Mouse (Mus musculus) embryonic stem cell, embryonic (primary cell): ENCODE measurements around the gene Ntrk2.

Experiments used
- CTCF ChIA-PET, 4 experiments: fragments of 300-600 bp in 2 of 4; fragments of 350-600 bp in 2 of 4; sonication (Branson Sonifier 250); formaldehyde crosslinking; loops; one replicate each; lab custom pipeline; 2022; ENCODE audit warnings: inconsistent platforms in 2 of 4; lab: Charles Lee
- POLR2A ChIA-PET, 4 experiments: fragments of 300-600 bp in 2 of 4; fragments of 350-600 bp in 2 of 4; sonication (Branson Sonifier 250); formaldehyde crosslinking; loops; one replicate each; lab custom pipeline; 2022; ENCODE audit warnings: antibody characterized with exemption in 4 of 4, inconsistent platforms in 1 of 4; lab: Charles Lee

Gene Ntrk2

GRCm38 (mm10) chr13:59176485-59176884 is 370.1 kb downstream of the Ntrk2 start:
- POLR2A ChIA-PET: no interaction called here
- CTCF ChIA-PET: no interaction called here

- ChIA-PET POLR2A (no interaction called here), CTCF (no interaction called here)
These were observed 370.6 kb downstream of the Ntrk2 start for GRCm38 (mm10) chr13:59177003-59177402.

GRCm38 (mm10) chr13:59179986-59180385 is 373.6 kb downstream of the Ntrk2 start:
- ChIA-PET CTCF (no interaction called here), POLR2A (no interaction called here)

- ChIA-PET POLR2A (no interaction called here), CTCF (no interaction called here)
These were observed 374.4 kb downstream of the Ntrk2 start for GRCm38 (mm10) chr13:59180781-59181180.

- ChIA-PET POLR2A (interaction anchor here in 1 of 4 experiments (0.6 kb wide), 1 partner anchor 570 kb away, joined by 4 read pairs; no protein-coding TSS in a partner anchor), CTCF (interaction anchor here in 1 of 4 experiments (0.9 to 1.0 kb wide), 2 partner anchors 216 to 457 kb away, joined by 3 to 5 read pairs; no protein-coding TSS in a partner anchor)
These were observed 375.0 kb downstream of the Ntrk2 start for GRCm38 (mm10) chr13:59181188-59181947.

GRCm38 (mm10) chr13:59182630-59183029 is 376.3 kb downstream of the Ntrk2 start:
- POLR2A ChIA-PET: interaction anchor here in 1 of 4 experiments (0.7 kb wide), 1 partner anchor 456 kb away, joined by 11 read pairs; no protein-coding TSS in a partner anchor

More at GRCm38 (mm10) chr13:59182630-59183029, 376.3 kb downstream of the Ntrk2 start:
- CTCF ChIA-PET: interaction anchor here in 2 of 4 experiments (0.6 to 1.0 kb wide), 4 partner anchors 46 to 459 kb away, joined by 3 to 5 read pairs (median 4); partner anchors contain the start of gene Ntrk2 (in 1 of the 2)
